Mouse (Mus musculus) lung, embryonic 14.5 days (tissue): ENCODE data around the gene Med27. TPM values are rescaled to one million over a fixed set of nuclear protein-coding genes. Genes with fewer than 3 reads are reported as not detected.
A peak's percentile ranks its signal among the peaks of the same experiment; 100 is the strongest.

Experiments
- ATAC-seq: fragments of 200-750 bp; cut with Nextera tagmentation; 2 replicates; pipeline ENCODE4 v1.8.0; 2017; ENCODE audit warnings: mild to moderate bottlenecking, moderate TSS enrichment, moderate library complexity; ENCODE audit not compliant: insufficient read depth
- DNase-seq: peaks from one replicate; pipeline ENCODE4 v3.0.0-alpha.2; 2015
- H3K27ac ChIP-seq: fragments of 300-500 bp; sonication (generic); 2 replicates; pipeline ENCODE4 v1.5.1; 2014; ENCODE audit warnings: low read depth, mild to moderate bottlenecking, moderate library complexity
- H3K27me3 ChIP-seq: fragments of 300-500 bp; sonication (generic); 2 replicates; pipeline ENCODE4 v1.6.1; 2014; ENCODE audit warnings: low read length, control low read depth; ENCODE audit not compliant: insufficient read depth
- H3K36me3 ChIP-seq: fragments of 300-500 bp; sonication (generic); 2 replicates; pipeline ENCODE4 v1.6.1; 2014; ENCODE audit warnings: control low read depth; ENCODE audit not compliant: insufficient read depth
- H3K4me1 ChIP-seq: fragments of 300-500 bp; sonication (generic); 2 replicates; pipeline ENCODE4 v1.6.1; 2014; ENCODE audit warnings: antibody characterized with exemption, control low read depth; ENCODE audit not compliant: insufficient read depth
- H3K4me2 ChIP-seq: fragments of 300-500 bp; sonication (generic); 2 replicates; pipeline ENCODE4 v1.6.1; 2014; ENCODE audit warnings: mild to moderate bottlenecking
- H3K4me3 ChIP-seq: fragments of 300-500 bp; sonication (generic); 2 replicates; pipeline ENCODE4 v1.5.1; 2014; ENCODE audit warnings: low read depth, low read length
- H3K9ac ChIP-seq: fragments of 300-500 bp; sonication (generic); 2 replicates; pipeline ENCODE4 v1.6.1; 2014
- H3K9me3 ChIP-seq: fragments of 300-500 bp; sonication (generic); 2 replicates; pipeline ENCODE4 v1.6.1; 2016; ENCODE audit warnings: low read depth, low read length, control low read depth
- CTCF ChIP-seq: IDR thresholded peaks from 2 replicates; pipeline ENCODE4 v1.5.1; 2016; ENCODE audit warnings: antibody characterized with exemption, low read depth
- whole genome bisulfite sequencing: fragments of 180-500 bp; shearing (Covaris S2); extraction: QIAGEN DNeasy Blood & Tissue Kit; methylation state at CpG from one replicate; pipeline ENCODE4 v1.1.7; 2014; 5-methylcytosine and 5-hydroxymethylcytosine counted together
- polyA plus RNA-seq: library from polyadenylated mRNA; unstranded; fragments of >200 nt; fragmentation: Nextera tagmentation; extraction: Ambion mirVana; gene quantifications from 2 replicates; pipeline ENCODE4 v1.2.1, GENCODE M21; 2014

Gene Med27
- polyA plus RNA-seq, 1 experiment from 2014 or later: 53.0 TPM

DNA sequence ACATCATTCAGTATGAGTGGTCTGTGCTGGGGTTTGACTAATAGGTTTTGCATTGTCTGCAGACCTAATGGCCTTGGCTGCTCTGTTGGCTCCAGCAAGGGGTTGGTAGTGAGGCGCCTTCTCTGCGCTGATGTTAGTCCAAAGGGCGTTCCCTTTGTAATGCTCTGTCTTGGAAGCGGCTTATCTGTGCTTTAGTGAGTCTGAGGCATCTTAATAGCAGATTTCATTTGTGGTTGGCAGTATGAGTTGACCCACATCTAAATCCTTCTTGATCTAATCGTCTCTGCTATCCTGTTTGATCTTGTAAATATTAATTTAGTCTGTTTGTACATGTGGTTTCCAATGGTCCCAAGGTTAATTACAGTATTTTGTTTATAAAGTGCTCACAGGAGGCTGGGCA lies 25.6 kb downstream of the Med27 start:
- WGBS: 83% methylated on average over 5 of the region's 5 CpGs
- H3K9ac ChIP-seq: no peak overlapping the region
- no peaks in the 10 kb centered on the region for H3K36me3 ChIP-seq
- no peaks in the 10 kb centered on the region for H3K9me3 ChIP-seq
- no peaks in the 10 kb centered on the region for H3K4me1 ChIP-seq
- ATAC-seq (no peak), DNase-seq (no peak)
- H3K4me2 ChIP-seq: no peak overlapping the region
- no peaks in the 10 kb centered on the region for H3K27me3 ChIP-seq
- no peak overlapping the region for H3K27ac ChIP-seq
- H3K4me3 ChIP-seq: no peak overlapping the region
- TF ChIP-seq CTCF: no peak

- Histone ChIP-seq H3K27ac (no peak overlapping the region), H3K4me2 (no peak overlapping the region), H3K9ac (no peak overlapping the region), H3K9me3 (no peaks in the 10 kb centered on the region), H3K27me3 (no peaks in the 10 kb centered on the region), H3K4me3 (no peak overlapping the region), H3K36me3 (no peaks in the 10 kb centered on the region), H3K4me1 (no peaks in the 10 kb centered on the region)
- peak; percentile 67 for DNase-seq
- no peak for TF ChIP-seq CTCF
- ATAC-seq: peak; percentile 60; the same call in 1 of the 2 replicates
- WGBS: 10% methylated on average over 4 of the region's 4 CpGs
These were observed 35.1 kb downstream of the Med27 start for GRCm38 (mm10) chr2:29381683-29382082.

- DNase-seq: no peak
- no peak for TF ChIP-seq CTCF
- Histone ChIP-seq H3K4me1 (no peaks in the 10 kb centered on the region), H3K9ac (no peak overlapping the region), H3K4me2 (no peak overlapping the region), H3K36me3 (no peaks in the 10 kb centered on the region), H3K4me3 (no peak overlapping the region), H3K27ac (no peak overlapping the region), H3K9me3 (no peaks in the 10 kb centered on the region), H3K27me3 (no peaks in the 10 kb centered on the region)
- no peak for ATAC-seq
- WGBS: 89% methylated on average over 4 of the region's 4 CpGs
These were observed 36.0 kb downstream of the Med27 start for GRCm38 (mm10) chr2:29382583-29382982.

GRCm38 (mm10) chr2:29383133-29383532 lies 36.5 kb downstream of the Med27 start:
- H3K4me2 ChIP-seq: no peak overlapping the region
- no peaks in the 10 kb centered on the region for H3K36me3 ChIP-seq
- no peaks in the 10 kb centered on the region for H3K4me1 ChIP-seq
- no peak for TF ChIP-seq CTCF
- ATAC-seq (no peak), DNase-seq (no peak)
- H3K27me3 ChIP-seq: no peaks in the 10 kb centered on the region
- H3K27ac ChIP-seq: no peak overlapping the region
- no peak overlapping the region for H3K4me3 ChIP-seq
- no peaks in the 10 kb centered on the region for H3K9me3 ChIP-seq
- H3K9ac ChIP-seq: no peak overlapping the region

- no peaks in the 10 kb centered on the region for H3K36me3 ChIP-seq
- TF ChIP-seq CTCF: no peak
- WGBS: 41% methylated on average over 10 of the region's 10 CpGs
- no peak overlapping the region for H3K4me3 ChIP-seq
- H3K4me1 ChIP-seq: no peaks in the 10 kb centered on the region
- no peaks in the 10 kb centered on the region for H3K9me3 ChIP-seq
- no peak for DNase-seq
- no peak overlapping the region for H3K4me2 ChIP-seq
- ATAC-seq: no peak
- no peaks in the 10 kb centered on the region for H3K27me3 ChIP-seq
- no peak overlapping the region for H3K27ac ChIP-seq
- H3K9ac ChIP-seq: no peak overlapping the region
These were observed 38.8 kb downstream of the Med27 start for GRCm38 (mm10) chr2:29385405-29385804.

GRCm38 (mm10) chr2:29387268-29387667 lies 40.6 kb downstream of the Med27 start:
- ATAC-seq (no peak), DNase-seq (no peak)
- no peak for TF ChIP-seq CTCF
- H3K9me3 ChIP-seq: no peaks in the 10 kb centered on the region
- no peaks in the 10 kb centered on the region for H3K36me3 ChIP-seq
- H3K4me1 ChIP-seq: 0 out of 2 replicates have a peak, but pooled peaks cover 4% of the 10 kb centered on the region
- no peak overlapping the region for H3K27ac ChIP-seq
- no peak overlapping the region for H3K9ac ChIP-seq
- H3K4me2 ChIP-seq: no peak overlapping the region
- 76% methylated on average over 2 of the region's 2 CpGs for WGBS
- no peak overlapping the region for H3K4me3 ChIP-seq
- H3K27me3 ChIP-seq: no peaks in the 10 kb centered on the region

- TF ChIP-seq CTCF: no peak
- Histone ChIP-seq H3K4me2 (no peak overlapping the region), H3K4me1 (0 out of 2 replicates have a peak, but pooled peaks cover 4% of the 10 kb centered on the region), H3K9me3 (no peaks in the 10 kb centered on the region), H3K27ac (no peak overlapping the region), H3K9ac (no peak overlapping the region), H3K27me3 (no peaks in the 10 kb centered on the region), H3K4me3 (no peak overlapping the region), H3K36me3 (no peaks in the 10 kb centered on the region)
- WGBS: 79% methylated on average over 7 of the region's 7 CpGs
- no peak for ATAC-seq
- no peak for DNase-seq
These were observed 42.3 kb downstream of the Med27 start for GRCm38 (mm10) chr2:29388937-29389336.

DNA sequence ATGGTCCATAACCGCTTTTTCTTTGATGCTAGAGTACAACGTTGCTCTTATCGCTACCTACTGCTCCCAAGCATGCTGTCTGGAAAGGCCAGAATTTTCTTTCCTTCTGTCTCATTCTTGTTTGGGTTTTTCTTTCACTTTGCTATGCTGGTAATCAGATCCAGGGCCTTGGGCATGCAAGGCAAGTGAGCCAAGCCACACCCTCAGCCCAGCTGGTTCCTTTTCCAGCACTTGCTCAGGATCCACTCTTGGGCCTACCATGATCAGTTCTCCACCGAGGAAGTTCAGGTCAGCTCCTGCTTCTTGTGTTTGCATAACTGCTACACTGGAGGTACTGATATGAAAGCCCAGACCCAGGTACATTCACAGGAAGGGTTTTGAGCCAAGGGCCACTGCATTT lies 44.5 kb downstream of the Med27 start:
- H3K27me3 ChIP-seq: no peaks in the 10 kb centered on the region
- H3K9ac ChIP-seq: no peak overlapping the region
- no peak overlapping the region for H3K4me3 ChIP-seq
- H3K4me1 ChIP-seq: 0 out of 2 replicates have a peak, but pooled peaks cover 4% of the 10 kb centered on the region
- H3K27ac ChIP-seq: no peak overlapping the region
- no peak for TF ChIP-seq CTCF
- no peak for ATAC-seq
- H3K36me3 ChIP-seq: no peaks in the 10 kb centered on the region
- WGBS: 77% methylated on average over 4 of the region's 4 CpGs
- DNase-seq: peak; percentile 21
- no peak overlapping the region for H3K4me2 ChIP-seq
- H3K9me3 ChIP-seq: no peaks in the 10 kb centered on the region
